Mouse (Mus musculus): ENCODE measurements at regions not wholly inside any gene's neighbourhood (a gene's known extent, or its start where the extent isn't known, plus 50 kb on each side); places are given as distances from the start of the nearest gene placed in this dataset.
"Not testable (repeated sequence)": the region's sequence is repeated elsewhere in the genome, so short reads cannot be mapped to it uniquely, and the experiment has no call there.

DNA sequence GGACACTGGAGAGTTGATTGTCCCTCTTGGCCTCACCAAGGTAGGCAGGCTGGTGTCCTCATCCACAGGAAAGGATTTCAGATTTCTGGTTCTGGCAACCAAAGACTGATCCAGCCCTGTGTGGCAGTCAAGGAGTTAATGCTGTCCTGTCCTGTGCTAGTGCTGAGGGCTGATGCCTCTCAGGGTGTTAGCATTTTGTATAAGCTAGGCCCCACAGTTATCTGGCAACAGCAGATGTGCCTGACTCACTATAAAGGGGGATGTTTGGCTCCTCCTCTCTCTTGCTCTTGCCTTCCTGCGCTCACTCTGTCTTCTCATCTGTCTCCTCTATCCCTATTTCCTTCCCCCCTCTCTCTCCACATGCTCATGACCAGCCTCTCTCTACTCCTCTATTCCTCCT, 138.8 kb downstream of the Zxdb start:
- Histone ChIP-seq H3K27me3 (peaks cover 7% of the 10 kb centered on the region; the same call in 1 of the 2 replicates), H3K4me3 (replicated peaks) (no peak overlapping the region), H3K9ac (no peak overlapping the region), H3K36me3 (no peaks in the 10 kb centered on the region), H3K4me2 (replicated peaks) (no peak overlapping the region), H3K4me1 (no peaks in the 10 kb centered on the region), H3K9me3 (replicated peaks) (no peaks in the 10 kb centered on the region), H3K27ac (replicated peaks) (no peak overlapping the region)
- WGBS = 75% methylated on average over 1 of the region's 1 CpGs
- no peak for ATAC-seq (ENCODE audit: insufficient number of reproducible peaks, low FRiP score, low TSS enrichment, low read depth)

GRCm38 (mm10) chrX:94865531-94866502, 141.4 kb downstream of the Zxdb start:
- Histone ChIP-seq H3K27me3 (no peaks in the 10 kb centered on the region), H3K4me1 (no peaks in the 10 kb centered on the region), H3K4me3 (replicated peaks) (peak overlapping the region; percentile 40), H3K4me2 (replicated peaks) (peak overlapping the region; percentile 50), H3K27ac (replicated peaks) (0 out of 2 replicates have a peak overlapping the region, but pooled peaks have one; percentile 28), H3K36me3 (no peaks in the 10 kb centered on the region), H3K9ac (no peak overlapping the region), H3K9me3 (replicated peaks) (no peaks in the 10 kb centered on the region)
- peak; percentile 98 for ATAC-seq (ENCODE audit: insufficient number of reproducible peaks, low FRiP score, low TSS enrichment, low read depth)
- WGBS = 25% methylated on average over 17 of the region's 18 CpGs

- 91% methylated on average over 2 of the region's 2 CpGs for WGBS
- H3K9me3 ChIP-seq (replicated peaks); H3K36me3 ChIP-seq; H3K27me3 ChIP-seq; H3K4me3 ChIP-seq (replicated peaks); H3K9ac ChIP-seq; ATAC-seq (ENCODE audit: insufficient number of reproducible peaks, low FRiP score, low TSS enrichment, low read depth); H3K27ac ChIP-seq (replicated peaks); H3K4me2 ChIP-seq (replicated peaks); H3K4me1 ChIP-seq: not testable (repeated sequence)
Measured at GRCm38 (mm10) chrX:94883547-94883946, 142.9 kb downstream of the Spin4 start.
